Mouse (Mus musculus) inflammation-experienced regulatory T-cells, adult 6 months (primary cell): ENCODE data around the gene Mpp4. TPM values are rescaled to one million over a fixed set of nuclear protein-coding genes. Genes with fewer than 3 reads are reported as not detected.

Experiments used
- ATAC-seq: one replicate; pipeline ENCODE4 v1.8.0; 2017
- polyA plus RNA-seq, 3 experiments: library from polyadenylated mRNA; unstranded; fragments of 100-300 nt; shearing (Covaris generic); gene quantifications; one replicate each; pipeline ENCODE4 v1.2.1; 2017

Gene Mpp4
- under 1 TPM; 0.20 to 0.44 (median 0.35) TPM for polyA plus RNA-seq

DNA sequence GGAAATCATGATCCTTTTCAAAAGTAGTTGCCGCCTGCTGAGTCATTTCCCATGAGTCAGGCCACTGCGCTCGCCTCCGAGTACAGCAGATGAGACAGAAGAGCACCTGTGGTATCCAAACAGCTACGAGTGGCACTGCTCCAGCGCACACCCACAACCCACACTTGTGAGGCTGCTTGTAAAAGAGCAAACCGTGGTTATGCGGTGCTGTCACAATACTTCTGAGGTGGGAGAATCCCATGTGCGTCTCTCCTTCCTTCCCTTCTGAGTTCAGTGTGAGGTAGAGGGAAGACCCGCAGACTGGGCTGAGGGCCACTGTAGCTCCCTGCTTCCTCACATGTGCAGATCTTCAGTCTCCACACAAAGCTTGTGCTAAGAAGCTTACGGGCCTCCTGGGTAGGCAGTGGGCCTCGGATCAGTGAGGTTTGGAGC lies at the start of gene Mpp4:
Mpp4 (minus strand) TSS at position 360 of the 432 bp plus-strand sequence.
- ATAC-seq: peak; percentile 56

DNA sequence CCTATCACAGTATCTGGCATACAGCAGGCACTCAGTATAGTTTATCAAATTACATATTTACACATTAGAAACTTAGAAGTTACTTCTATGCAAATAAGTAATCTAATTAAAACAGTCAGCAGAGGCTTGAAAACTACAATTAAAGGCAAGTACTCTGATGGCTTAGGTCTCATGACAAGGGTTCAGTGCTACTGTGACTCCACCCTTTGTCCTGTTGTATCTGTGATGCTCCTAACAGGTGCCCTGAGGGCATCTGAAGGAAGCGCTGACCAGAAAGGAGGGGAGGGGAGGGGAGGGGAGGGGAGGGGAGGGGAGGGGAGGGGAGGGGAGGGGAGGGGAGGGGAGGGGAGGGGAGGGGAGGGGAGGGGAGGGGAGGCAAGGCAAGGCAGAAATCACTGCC lies 49.8 kb upstream of the Mpp4 start:
- no peak for ATAC-seq

DNA sequence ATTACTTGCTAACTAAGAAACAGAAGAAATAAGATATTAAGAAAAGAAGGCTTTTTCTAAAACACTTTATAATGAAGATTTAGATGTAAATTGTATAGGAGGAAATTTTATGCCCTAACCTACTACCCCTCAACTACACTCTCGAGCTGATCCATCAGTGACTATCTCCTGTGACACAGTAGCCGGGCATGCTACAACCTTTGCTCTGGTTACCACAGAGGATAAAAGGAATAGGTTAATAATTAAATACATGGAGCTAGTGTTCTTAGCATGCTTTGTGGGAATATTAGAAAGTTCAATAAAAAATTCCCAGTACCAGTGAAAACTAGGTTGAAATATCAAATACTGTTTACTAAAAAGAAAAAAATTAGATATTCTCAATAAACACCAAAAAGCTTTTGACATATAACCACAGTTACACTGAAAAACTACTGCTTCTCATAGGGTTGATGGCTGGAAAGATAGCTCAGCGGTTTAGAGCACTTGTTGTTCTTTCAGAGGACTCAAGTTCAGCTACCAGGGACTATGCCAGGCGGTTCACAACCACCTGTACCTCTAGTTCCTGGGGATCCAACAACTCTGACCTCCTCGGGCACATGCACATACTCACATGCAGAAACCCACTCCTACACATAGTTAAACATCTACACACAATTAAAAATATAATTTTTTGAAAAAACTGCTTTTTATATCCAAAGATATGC lies 49.0 kb upstream of the Mpp4 start:
- no peak for ATAC-seq

DNA sequence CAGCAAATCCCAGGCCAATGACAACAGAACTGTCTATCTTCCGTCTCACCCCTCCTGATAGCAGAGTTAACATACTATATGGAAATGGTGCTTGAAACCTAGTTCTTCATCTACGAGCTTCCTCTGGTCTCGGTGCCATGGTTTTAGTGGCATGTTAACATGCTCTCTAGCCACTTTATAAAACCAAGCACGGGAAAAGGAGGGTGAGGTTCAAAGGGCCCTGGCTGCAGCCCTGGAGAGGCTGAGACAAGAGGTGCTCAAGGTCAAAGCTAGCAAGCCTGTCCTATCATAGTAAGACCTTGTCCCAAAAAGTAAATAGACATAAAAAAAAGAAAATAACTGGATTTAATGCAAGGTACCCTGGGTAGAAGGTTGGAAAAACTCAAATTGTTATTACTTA lies 48.5 kb upstream of the Mpp4 start:
- no peak for ATAC-seq

- ATAC-seq: no peak
These were observed 45.1 kb upstream of the Mpp4 start for GRCm38 (mm10) chr1:59208331-59208730.

DNA sequence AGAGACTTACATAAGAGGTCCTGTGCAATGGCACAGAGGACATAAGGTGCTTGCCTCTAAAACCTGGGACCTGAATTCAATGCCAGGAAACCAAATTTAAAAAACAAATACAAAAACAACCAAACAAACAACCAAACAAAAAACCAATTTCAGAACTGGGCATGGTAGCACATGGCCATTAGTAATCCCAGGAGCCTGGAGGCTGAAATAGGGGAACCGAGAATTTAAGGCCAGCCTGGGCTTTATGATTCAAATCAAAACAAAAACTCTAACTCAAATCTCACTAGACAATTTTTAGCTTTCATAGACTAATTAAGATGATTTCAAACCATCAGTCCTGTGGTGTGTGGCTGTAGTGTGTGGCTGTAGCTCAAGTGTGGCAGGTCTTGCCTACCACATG lies 41.3 kb upstream of the Mpp4 start:
- ATAC-seq: no peak

DNA sequence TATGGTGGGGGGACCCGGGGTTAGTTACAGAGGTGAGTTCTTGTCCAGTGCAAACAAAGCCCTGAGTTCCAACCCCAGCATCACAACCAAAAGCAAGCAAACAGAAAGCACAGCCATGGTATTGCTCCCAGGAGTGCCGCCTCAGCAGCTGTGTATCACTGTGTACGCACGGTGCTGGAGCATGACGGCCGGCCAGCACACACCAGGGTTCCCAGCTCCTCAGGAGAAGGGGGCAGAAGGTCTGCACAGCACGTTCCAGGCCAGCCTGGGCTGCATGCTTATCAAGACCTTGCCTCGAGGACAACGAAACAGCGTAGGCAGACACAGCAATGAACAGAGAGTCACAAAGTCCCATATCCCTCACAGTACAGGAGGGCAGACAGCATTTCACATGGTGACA lies 39.2 kb upstream of the Mpp4 start:
- no peak for ATAC-seq

DNA sequence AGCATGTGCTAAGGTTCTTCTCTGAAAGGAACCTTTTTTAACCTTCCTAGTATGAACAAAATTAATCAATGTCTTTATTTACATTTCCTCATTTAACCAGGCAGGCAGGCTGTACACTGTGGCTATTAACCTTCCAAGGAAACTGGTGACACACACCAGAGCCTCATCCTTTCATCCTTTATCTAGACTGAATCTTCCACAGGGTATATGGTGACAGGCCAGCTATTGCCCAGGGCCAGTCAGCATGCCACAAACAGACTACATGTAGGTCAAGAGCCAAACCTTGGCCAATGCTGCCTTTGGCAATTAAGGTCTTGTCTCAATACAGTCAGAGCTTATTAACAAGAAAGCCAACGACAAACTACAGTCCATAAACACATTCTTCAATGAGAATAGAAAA lies 38.4 kb upstream of the Mpp4 start:
- ATAC-seq: no peak

- ATAC-seq: no peak
These were observed 37.8 kb upstream of the Mpp4 start for GRCm38 (mm10) chr1:59200960-59201359.

DNA sequence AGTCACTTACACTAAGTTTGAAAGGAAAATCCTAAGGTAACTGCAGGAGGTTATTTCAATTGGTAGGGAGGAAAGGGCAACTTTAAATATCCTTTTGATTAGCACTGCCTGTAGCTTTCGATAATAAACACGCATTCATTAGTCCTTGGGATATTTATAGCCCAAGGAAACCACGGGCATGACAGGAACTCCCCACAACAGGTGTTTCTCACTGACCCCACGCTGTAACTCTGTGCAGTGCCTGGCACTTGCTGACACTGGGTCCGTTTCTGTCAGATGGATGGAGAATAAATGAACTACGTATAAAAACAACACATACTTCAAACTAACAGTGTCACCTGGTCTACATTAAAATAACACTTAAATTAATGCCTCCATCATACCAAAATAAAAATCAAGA lies 31.8 kb upstream of the Mpp4 start:
- no peak for ATAC-seq

DNA sequence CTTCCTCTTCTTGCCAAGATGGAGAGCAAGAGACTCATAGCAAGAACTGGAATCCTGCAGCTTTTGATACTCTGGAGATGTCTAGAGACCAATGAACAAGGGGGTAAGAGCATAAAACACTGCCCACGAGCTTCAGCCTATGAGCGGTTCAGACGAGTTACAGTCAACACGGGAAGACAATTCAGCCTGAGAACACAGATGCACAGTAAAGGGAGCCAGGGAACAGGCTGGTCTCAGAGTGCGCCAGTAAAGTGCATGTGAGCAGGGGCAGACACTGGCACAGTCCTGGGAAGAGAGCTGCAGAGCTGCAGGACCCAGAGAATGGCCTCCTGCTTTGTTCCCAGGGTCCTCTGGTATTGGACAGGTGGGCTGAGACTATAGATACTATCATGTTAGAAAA lies 24.6 kb upstream of the Mpp4 start:
- no peak for ATAC-seq

DNA sequence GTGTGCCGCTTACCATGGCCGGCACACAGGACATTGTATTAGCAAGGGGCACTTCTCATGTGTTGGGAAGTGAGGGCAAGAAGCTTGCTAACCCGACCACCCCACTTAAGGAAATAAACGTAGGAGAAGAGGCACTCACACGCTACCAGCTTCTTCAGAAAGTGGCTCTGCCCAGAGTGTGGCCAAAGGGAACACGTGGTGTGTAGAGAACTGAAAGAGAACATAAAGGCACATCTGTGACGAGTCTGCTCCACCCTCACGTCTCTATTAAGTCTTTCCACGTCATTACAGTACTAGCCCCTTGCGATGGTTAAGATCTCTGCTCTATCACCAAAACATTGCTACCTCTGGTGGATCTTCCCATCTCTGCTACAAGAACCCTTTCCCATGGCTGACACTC lies 23.1 kb upstream of the Mpp4 start:
- ATAC-seq: no peak

DNA sequence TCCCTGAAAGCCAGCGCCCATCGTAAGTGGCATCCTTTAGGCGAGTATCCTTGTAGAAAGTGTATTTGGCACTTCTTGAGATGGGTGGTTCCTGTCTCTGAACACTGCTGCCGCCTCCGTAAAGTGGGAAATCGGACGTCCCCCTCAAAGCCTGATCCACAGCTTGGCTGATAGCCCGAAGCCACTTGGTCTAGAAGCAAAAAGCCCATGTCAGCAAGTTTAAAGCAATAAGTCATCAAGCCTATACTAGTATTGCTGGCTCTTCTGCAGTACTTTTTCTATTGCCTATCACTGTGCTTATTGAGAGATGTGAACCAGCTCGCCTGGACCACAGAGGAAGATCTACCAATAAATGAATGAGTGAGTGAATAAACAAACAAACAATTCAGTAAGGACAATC lies 22.2 kb upstream of the Mpp4 start:
- ATAC-seq: no peak

DNA sequence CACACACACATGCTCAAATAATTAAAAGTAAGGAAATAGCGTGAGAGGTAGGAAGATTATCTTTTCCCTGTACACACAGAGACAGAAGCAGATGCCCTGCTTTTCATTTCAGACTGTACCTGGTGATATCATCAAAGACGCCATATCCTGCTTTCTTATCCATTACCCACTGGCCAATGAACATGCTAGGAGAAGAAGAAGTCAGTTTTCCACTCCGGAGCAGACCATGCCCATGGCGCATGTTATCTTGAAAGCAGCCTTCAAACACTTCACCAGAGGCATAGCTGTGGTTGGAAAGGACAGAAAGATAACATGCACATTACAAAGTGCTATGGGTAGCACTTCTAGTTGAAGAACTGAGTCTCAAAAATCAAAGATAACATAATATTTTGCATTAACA lies 19.9 kb upstream of the Mpp4 start:
- no peak for ATAC-seq

DNA sequence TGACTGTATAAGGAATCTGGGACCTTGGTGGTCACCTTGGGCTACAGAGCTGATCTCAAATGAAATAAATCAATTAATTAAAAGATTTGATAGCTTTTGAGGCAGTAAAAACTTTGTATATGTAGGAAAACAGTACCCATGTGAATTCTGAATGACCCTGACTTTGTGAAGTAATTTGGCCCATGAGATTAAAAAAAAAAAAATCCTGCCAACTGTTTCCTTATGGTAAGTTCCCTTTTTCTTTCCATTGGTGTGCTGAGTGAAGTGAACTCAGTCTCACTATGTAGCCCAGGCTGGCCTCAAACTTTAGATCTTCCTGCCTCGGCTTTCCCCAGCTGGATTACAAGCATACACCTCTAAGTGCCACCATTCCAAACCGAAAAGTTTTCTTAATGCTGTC lies 19.2 kb upstream of the Mpp4 start:
- no peak for ATAC-seq

DNA sequence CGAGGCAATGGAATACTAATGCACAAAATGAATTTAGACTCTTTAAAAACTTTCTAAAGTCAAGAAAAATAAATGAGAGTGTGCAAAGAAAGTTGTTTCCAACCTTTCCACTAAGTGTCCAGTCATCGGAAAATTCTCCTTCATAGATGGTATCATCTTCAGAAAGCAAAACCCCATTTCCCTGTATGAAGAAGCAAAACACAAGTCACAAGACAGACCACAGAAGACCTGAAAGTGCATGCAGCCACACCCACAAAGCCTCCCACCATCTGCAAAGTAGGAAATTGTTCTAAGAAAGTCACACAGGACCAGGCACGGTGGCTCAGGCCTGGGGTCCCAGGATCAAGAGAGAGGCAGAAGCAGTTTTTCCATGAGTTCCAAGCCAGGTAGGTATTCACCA lies 16.8 kb upstream of the Mpp4 start:
- no peak for ATAC-seq

GRCm38 (mm10) chr1:59178401-59178800 lies 15.2 kb upstream of the Mpp4 start:
- no peak for ATAC-seq

DNA sequence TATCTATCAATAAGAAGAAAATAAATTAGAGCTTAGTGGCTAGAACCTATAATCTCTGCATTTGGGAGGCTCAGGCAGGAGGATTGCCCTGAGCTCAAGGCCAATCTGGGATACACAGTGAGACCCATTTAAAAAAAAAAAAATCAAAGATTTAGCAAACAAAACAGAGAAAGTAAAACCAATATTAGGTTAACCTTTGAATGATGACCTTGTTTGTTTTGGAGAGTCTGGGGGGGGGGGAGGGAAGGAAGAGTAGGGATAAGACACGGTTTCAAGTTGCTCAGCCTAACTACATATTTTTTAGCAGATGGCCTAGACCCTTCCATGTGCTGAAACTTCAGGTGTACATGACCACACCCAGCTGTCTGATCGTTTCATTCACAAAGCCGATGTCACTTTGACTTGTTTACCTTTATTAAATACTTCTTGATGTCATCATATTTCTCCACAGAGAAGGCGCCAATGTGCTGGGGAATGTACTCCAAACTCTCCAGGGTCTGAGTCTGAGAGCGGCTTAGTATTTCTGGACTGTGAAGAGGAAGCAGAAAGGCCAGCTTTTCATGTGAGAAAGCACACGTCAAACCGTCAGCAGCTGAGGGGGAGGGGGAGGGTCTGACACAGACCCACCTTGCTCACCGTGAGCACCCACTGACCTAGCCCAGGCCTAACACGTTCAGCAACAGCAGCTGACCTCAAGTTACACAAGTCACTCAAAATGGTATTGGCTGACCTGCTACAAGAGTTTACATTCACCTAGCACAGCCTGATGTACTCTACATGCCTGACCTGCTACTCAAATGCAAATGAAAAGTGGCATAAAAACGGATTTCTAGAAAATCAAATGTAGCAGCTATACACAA lies 11.6 kb upstream of the Mpp4 start:
- ATAC-seq: no peak

DNA sequence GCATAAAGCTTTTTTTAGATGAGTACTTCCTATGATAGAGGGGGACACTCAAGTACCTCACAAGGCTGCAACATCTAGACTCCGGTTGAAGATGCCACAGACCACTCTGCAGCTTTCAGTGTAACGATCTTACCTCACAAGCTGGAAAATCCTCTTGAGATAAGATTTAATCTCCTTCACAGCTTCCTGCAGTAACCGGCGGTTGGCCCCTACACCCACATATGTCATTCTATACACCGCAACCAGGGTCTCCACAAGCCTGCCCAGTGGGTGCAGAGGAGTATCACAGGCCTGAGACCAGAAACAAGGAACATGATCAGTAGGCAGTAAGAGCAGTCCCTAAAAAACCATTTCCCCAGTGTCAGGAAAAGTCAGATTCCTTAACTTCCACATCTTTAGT lies 9.8 kb upstream of the Mpp4 start:
- no peak for ATAC-seq

GRCm38 (mm10) chr1:59171875-59172274 lies 8.7 kb upstream of the Mpp4 start:
- ATAC-seq: no peak

DNA sequence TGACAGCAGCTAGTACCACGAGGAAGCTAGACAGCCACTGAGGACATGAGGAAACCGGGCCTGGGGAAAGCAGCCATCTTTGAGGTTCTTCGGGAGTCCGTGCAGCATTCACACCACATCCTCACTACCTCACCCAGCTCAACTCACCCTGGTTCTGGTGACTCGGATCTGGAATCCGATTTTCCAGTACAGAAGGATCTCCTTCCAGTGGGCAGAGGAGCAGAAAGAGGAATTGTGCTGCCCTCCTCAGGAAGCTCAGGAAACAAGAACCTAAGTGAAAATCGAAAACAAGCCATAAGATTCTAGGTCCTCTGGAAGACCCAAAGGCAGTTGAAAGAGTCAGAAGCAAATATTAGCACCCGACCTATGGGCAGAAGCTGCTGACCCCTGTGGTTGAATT lies 7.1 kb upstream of the Mpp4 start:
- ATAC-seq: no peak

- no peak for ATAC-seq
These were observed 6.4 kb upstream of the Mpp4 start for GRCm38 (mm10) chr1:59169586-59169985.

- no peak for ATAC-seq
These were observed 5.4 kb upstream of the Mpp4 start for GRCm38 (mm10) chr1:59168556-59168955.
